Mouse (Mus musculus) WW6 (cell line): ENCODE measurements at regions not wholly inside any gene's neighbourhood (a gene's known extent, or its start where the extent isn't known, plus 50 kb on each side); places are given as distances from the start of the nearest gene placed in this dataset.

Source experiments
- DNase-seq: peaks from one replicate; pipeline ENCODE4 v3.0.0-alpha.2; 2013; ENCODE audit warnings: low read depth, low spot score

GRCm38 (mm10) chr6:143622161-143622560 lies 455.1 kb downstream of the Etnk1 start:
- DNase-seq, result no peak

GRCm38 (mm10) chr6:143624901-143625300 lies 457.9 kb downstream of the Etnk1 start:
- DNase-seq, result no peak

GRCm38 (mm10) chr6:143631581-143631980 lies 464.6 kb downstream of the Etnk1 start:
- DNase-seq, result no peak

GRCm38 (mm10) chr6:143633710-143634109 lies 466.7 kb downstream of the Etnk1 start:
- DNase-seq, result no peak

GRCm38 (mm10) chr6:143634334-143634733 lies 467.3 kb downstream of the Etnk1 start:
- DNase-seq, result no peak

GRCm38 (mm10) chr6:143635043-143635442 lies 468.0 kb downstream of the Etnk1 start:
- DNase-seq, result no peak

GRCm38 (mm10) chr6:143640652-143641051 lies 473.6 kb downstream of the Etnk1 start:
- DNase-seq, result no peak

GRCm38 (mm10) chr6:143642052-143642451 lies 475.0 kb downstream of the Etnk1 start:
- DNase-seq, result no peak

GRCm38 (mm10) chr6:143645989-143646388 lies 479.0 kb downstream of the Etnk1 start:
- DNase-seq, result no peak

- no peak for DNase-seq
These were observed 481.5 kb downstream of the Etnk1 start for GRCm38 (mm10) chr6:143648501-143648900.

GRCm38 (mm10) chr6:143656576-143656975 lies 489.6 kb downstream of the Etnk1 start:
- no peak for DNase-seq

GRCm38 (mm10) chr6:143660837-143661236 lies 493.8 kb downstream of the Etnk1 start:
- no peak for DNase-seq

- no peak for DNase-seq
These were observed 496.3 kb downstream of the Etnk1 start for GRCm38 (mm10) chr6:143663306-143663705.

GRCm38 (mm10) chr6:143665374-143665773 lies 498.4 kb downstream of the Etnk1 start:
- no peak for DNase-seq

GRCm38 (mm10) chr6:143668551-143668950 lies 501.5 kb downstream of the Etnk1 start:
- no peak for DNase-seq

- no peak for DNase-seq
These were observed 502.6 kb downstream of the Etnk1 start for GRCm38 (mm10) chr6:143669446-143670130.

- no peak for DNase-seq
These were observed 523.1 kb downstream of the Etnk1 start for GRCm38 (mm10) chr6:143690131-143690530.

- no peak for DNase-seq
These were observed 523.8 kb downstream of the Etnk1 start for GRCm38 (mm10) chr6:143690866-143691265.

- DNase-seq, result no peak
These were observed 531.0 kb downstream of the Etnk1 start for GRCm38 (mm10) chr6:143697997-143698396.

- DNase-seq, result no peak
These were observed 537.0 kb downstream of the Etnk1 start for GRCm38 (mm10) chr6:143703984-143704383.

GRCm38 (mm10) chr6:143706451-143706850 lies 539.4 kb downstream of the Etnk1 start:
- DNase-seq, result no peak

GRCm38 (mm10) chr6:143714461-143714860 lies 547.4 kb downstream of the Etnk1 start:
- DNase-seq, result no peak

- no peak for DNase-seq
These were observed 583.1 kb downstream of the Etnk1 start for GRCm38 (mm10) chr6:143750074-143750473.
